Mouse (Mus musculus) embryonic facial prominence, embryonic 15.5 days (tissue): ENCODE results near the gene Opcml. TPM values are rescaled to one million over a fixed set of nuclear protein-coding genes. Genes with fewer than 3 reads are reported as not detected.

ENCODE experiments used
- ATAC-seq: fragments of 200-750 bp; cut with Nextera tagmentation; 2 replicates; pipeline ENCODE4 v1.8.0; 2017; ENCODE audit warnings: low read depth, moderate TSS enrichment; ENCODE audit not compliant: insufficient number of reproducible peaks, low FRiP score, low TSS enrichment
- H3K27ac ChIP-seq: fragments of 300-500 bp; sonication (generic); replicated peaks from 2 replicates; pipeline ENCODE4 v1.5.1; 2015; ENCODE audit warnings: mild to moderate bottlenecking, inconsistent platforms
- H3K27me3 ChIP-seq: fragments of 300-500 bp; sonication (generic); 2 replicates; pipeline ENCODE4 v1.6.1; 2015; ENCODE audit warnings: inconsistent platforms
- H3K36me3 ChIP-seq: fragments of 300-500 bp; sonication (generic); 2 replicates; pipeline ENCODE4 v1.6.1; 2015; ENCODE audit warnings: mild to moderate bottlenecking, inconsistent platforms
- H3K4me1 ChIP-seq: fragments of 300-500 bp; sonication (generic); 2 replicates; pipeline ENCODE4 v1.6.1; 2015; ENCODE audit warnings: inconsistent platforms
- H3K4me2 ChIP-seq: fragments of 300-500 bp; sonication (generic); replicated peaks from 2 replicates; pipeline ENCODE4 v1.6.1; 2015; ENCODE audit warnings: mild to moderate bottlenecking, inconsistent platforms
- H3K4me3 ChIP-seq: fragments of 300-500 bp; sonication (generic); replicated peaks from 2 replicates; pipeline ENCODE4 v1.5.1; 2015; ENCODE audit warnings: mild to moderate bottlenecking, inconsistent platforms
- H3K9ac ChIP-seq: fragments of 300-500 bp; sonication (generic); 2 replicates; pipeline ENCODE4 v1.6.1; 2015; ENCODE audit warnings: inconsistent platforms
- H3K9me3 ChIP-seq: fragments of 300-500 bp; sonication (generic); replicated peaks from 2 replicates; pipeline ENCODE4 v1.6.1; 2016; ENCODE audit warnings: inconsistent platforms
- WGBS: fragments of 180-500 bp; shearing (Covaris S2); methylation state at CpG from one replicate; pipeline ENCODE4 v1.1.7; 2015; 5-methylcytosine and 5-hydroxymethylcytosine counted together
- polyA plus RNA-seq: library from polyadenylated mRNA; unstranded; fragments of >200 nt; fragmentation: Nextera tagmentation; extraction: Ambion mirVana; gene quantifications from 2 replicates; pipeline ENCODE4 v1.2.1, GENCODE M21; 2015

The Opcml gene
- polyA plus RNA-seq, 1 experiment from 2014 or later: 5.7 TPM

- Histone ChIP-seq H3K4me1 (no peaks in the 10 kb centered on the region), H3K36me3 (no peaks in the 10 kb centered on the region), H3K9ac (no peak overlapping the region), H3K27me3 (no peaks in the 10 kb centered on the region), H3K9me3 (no peaks in the 10 kb centered on the region), H3K27ac (no peak overlapping the region), H3K4me3 (no peak overlapping the region), H3K4me2 (no peak overlapping the region)
- ATAC-seq: no peak
- 55% methylated on average over 5 of the region's 5 CpGs for WGBS
These were observed 52.2 kb downstream of the Opcml start for GRCm38 (mm10) chr9:27842806-27843205.

DNA sequence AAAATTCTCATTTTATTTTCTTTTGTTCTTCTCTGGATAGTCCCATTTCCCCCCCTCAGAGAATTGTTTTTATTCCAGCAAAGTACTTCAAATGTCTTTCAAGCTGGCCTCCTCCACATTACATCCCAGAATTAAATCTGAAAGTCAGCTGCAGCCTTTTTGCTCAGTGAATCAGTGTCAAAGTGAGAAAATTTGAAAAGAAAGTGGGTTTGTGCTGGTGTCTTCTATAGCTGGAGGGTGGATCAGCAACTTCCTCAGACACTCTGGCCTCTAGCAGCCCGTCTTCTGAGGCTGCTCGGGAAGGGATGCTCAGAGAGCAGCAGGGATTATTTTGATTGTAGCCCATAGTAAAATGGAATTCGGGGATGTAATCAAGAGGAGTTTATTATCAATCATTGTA lies 81.0 kb downstream of the Opcml start:
- ATAC-seq: no peak
- no peaks in the 10 kb centered on the region for H3K4me1 ChIP-seq
- H3K4me2 ChIP-seq: no peak overlapping the region

GRCm38 (mm10) chr9:27889636-27890035 lies 99.1 kb downstream of the Opcml start:
- H3K9me3 ChIP-seq: no peaks in the 10 kb centered on the region
- no peak for ATAC-seq
- H3K27ac ChIP-seq: no peak overlapping the region
- H3K27me3 ChIP-seq: no peaks in the 10 kb centered on the region
- no peaks in the 10 kb centered on the region for H3K36me3 ChIP-seq
- no peak overlapping the region for H3K4me3 ChIP-seq
- WGBS: 73% methylated on average over 5 of the region's 5 CpGs
- H3K9ac ChIP-seq: no peak overlapping the region
- H3K4me1 ChIP-seq: no peaks in the 10 kb centered on the region
- H3K4me2 ChIP-seq: no peak overlapping the region

More for the DNA sequence above, 81.0 kb downstream of the Opcml start:
- no peak overlapping the region for H3K27ac ChIP-seq
- WGBS: 58% methylated on average over 3 of the region's 3 CpGs
- no peak overlapping the region for H3K9ac ChIP-seq
- H3K27me3 ChIP-seq: no peaks in the 10 kb centered on the region
- no peaks in the 10 kb centered on the region for H3K9me3 ChIP-seq
- H3K36me3 ChIP-seq: no peaks in the 10 kb centered on the region
- H3K4me3 ChIP-seq: no peak overlapping the region

DNA sequence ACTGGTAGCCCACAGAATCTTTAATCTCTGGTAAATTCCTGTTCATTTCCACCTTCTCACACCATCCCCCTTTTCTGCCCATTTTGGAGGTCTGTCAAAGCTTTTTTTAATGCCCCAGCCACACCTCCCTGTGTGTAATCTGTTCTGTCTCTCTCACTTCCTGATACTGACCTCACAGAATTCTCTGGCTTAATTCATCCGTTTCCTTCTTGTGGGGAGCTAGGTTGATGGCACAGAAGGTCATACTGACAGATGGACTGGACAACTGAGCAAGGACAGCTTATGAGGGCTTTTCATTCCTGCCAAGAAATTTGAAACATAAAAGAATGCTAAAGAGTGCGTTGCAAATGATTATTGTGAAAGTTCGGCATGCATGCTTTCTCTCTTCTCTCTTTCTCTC lies 126.7 kb downstream of the Opcml start:
- ATAC-seq: no peak
- Histone ChIP-seq H3K4me1 (no peaks in the 10 kb centered on the region), H3K4me3 (no peak overlapping the region), H3K27ac (no peak overlapping the region), H3K36me3 (no peaks in the 10 kb centered on the region), H3K9ac (no peak overlapping the region), H3K27me3 (no peaks in the 10 kb centered on the region), H3K4me2 (no peak overlapping the region), H3K9me3 (no peaks in the 10 kb centered on the region)
- WGBS: 55% methylated on average over 3 of the region's 3 CpGs

DNA sequence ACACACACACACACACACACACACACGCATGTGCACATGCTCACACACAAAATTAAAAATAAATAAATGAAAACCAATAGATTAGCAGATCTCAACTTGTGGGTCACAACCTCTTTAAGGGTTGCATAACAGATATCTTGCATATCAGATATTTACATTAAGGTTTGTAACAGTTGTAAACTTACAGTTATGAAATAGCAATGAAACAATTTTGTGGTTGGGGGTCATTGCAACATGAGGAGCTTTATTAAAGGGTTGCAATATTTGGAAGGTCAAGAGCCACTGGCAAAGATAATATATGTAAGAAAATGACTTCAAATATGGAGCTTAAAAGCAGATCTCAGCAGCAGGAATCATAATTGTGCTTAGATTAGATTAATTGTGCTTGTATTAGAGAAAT lies 132.9 kb downstream of the Opcml start:
- no peak for ATAC-seq
- WGBS: 70% methylated on average over 1 of the region's 1 CpGs
- no peaks in the 10 kb centered on the region for H3K27me3 ChIP-seq
- no peak overlapping the region for H3K4me3 ChIP-seq
- no peaks in the 10 kb centered on the region for H3K4me1 ChIP-seq
- no peak overlapping the region for H3K4me2 ChIP-seq
- H3K9ac ChIP-seq: no peak overlapping the region
- H3K36me3 ChIP-seq: no peaks in the 10 kb centered on the region
- no peak overlapping the region for H3K27ac ChIP-seq
- H3K9me3 ChIP-seq: no peaks in the 10 kb centered on the region

GRCm38 (mm10) chr9:27923945-27924825 lies 133.6 kb downstream of the Opcml start:
- Histone ChIP-seq H3K9me3 (no peaks in the 10 kb centered on the region), H3K9ac (no peak overlapping the region), H3K36me3 (no peaks in the 10 kb centered on the region), H3K27me3 (no peaks in the 10 kb centered on the region), H3K4me1 (no peaks in the 10 kb centered on the region), H3K4me3 (no peak overlapping the region), H3K4me2 (no peak overlapping the region), H3K27ac (no peak overlapping the region)
- WGBS: 53% methylated on average over 4 of the region's 4 CpGs
- no peak for ATAC-seq

- 67% methylated on average over 2 of the region's 2 CpGs for WGBS
- H3K27me3 ChIP-seq: no peaks in the 10 kb centered on the region
These were observed 135.1 kb downstream of the Opcml start for GRCm38 (mm10) chr9:27925650-27926049.

DNA sequence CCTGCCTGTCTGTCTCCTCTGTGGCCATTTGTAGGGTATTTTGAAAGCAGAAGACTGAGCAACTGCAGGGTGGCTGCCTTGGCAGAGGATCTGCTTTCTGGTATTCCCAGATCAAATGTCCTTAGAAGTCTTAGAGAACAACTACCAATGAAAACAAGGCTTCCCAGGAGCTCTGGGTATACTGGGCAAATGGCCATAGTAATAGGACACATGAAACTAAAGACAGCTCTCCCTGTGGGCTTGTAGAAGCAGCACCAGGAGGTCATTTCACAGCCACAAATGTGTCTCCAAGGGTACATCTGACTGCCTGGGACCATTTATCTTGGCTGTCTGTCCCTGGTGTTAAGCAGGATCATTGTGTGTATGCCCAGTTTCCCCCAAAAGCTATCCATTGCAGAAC lies 146.7 kb downstream of the Opcml start:
- H3K27me3 ChIP-seq: no peaks in the 10 kb centered on the region
- H3K4me1 ChIP-seq: no peaks in the 10 kb centered on the region
- H3K9me3 ChIP-seq: 0 out of 2 replicates have a peak, but pooled peaks cover 3% of the 10 kb centered on the region
- H3K4me2 ChIP-seq: no peak overlapping the region
- H3K9ac ChIP-seq: no peak overlapping the region
- no peaks in the 10 kb centered on the region for H3K36me3 ChIP-seq
- no peak overlapping the region for H3K4me3 ChIP-seq
- ATAC-seq: no peak
- no peak overlapping the region for H3K27ac ChIP-seq

More at GRCm38 (mm10) chr9:27925650-27926049, 135.1 kb downstream of the Opcml start:
- Histone ChIP-seq H3K27ac (no peak overlapping the region), H3K36me3 (no peaks in the 10 kb centered on the region), H3K4me2 (no peak overlapping the region), H3K4me3 (no peak overlapping the region), H3K9me3 (no peaks in the 10 kb centered on the region), H3K9ac (no peak overlapping the region), H3K4me1 (no peaks in the 10 kb centered on the region)
- ATAC-seq: no peak

DNA sequence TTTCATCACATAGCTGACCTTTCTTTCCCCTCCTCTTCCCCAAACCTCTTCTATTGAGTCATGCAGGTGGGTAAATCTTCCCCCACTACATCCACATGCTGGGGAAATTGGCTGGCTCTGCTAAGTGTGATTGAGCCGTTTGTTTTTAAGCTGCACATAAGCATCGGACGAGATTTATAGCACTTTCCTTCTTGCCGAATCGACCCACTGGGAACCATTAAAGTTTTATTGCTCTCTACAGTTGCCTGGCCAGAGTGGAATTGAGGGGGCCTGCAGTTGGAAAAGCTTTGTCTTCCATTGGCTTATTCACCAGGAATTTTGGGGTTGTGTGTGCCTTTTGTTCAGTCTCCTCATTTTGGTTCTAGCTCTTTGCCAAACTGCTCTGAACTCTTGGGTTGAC lies 147.1 kb downstream of the Opcml start:
- ATAC-seq: no peak
- 89% methylated on average over 5 of the region's 5 CpGs for WGBS
- H3K4me2 ChIP-seq: no peak overlapping the region

DNA sequence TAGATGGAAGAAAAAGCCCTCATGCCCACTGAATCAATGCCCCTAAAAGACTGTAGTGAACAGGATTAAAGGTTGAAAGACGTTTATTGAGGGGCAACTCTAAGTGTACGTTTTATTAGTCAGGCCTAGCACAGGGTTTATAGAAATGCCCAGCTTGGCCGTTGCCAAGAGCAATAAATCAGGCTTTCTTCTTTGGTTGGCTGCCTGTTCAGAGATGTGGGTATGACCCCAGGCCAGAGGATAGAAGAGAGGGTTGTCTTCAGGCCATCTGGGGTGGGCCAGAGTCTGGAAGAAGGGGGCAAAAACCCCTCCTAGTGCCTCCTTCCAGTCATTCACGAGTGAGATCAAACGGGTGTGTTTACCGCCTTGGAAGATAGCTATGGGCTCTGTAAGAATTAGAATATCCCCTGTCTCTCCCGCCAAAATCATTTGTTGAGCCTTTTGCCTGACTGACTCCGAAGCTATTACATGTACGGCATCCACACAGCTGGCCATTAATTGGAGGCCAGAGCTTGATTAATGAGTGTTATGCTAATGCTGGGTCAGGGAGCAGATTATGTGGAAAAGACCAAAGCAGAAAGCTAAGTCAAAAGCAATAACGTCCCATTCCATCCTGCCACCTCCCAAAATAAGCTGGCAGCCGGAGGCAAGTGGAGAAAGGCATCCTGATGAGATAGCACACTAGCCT lies 154.9 kb downstream of the Opcml start:
- H3K36me3 ChIP-seq: no peaks in the 10 kb centered on the region
- no peaks in the 10 kb centered on the region for H3K27me3 ChIP-seq
- H3K9ac ChIP-seq: no peak overlapping the region
- no peaks in the 10 kb centered on the region for H3K4me1 ChIP-seq
- no peaks in the 10 kb centered on the region for H3K9me3 ChIP-seq
- ATAC-seq: no peak
- no peak overlapping the region for H3K27ac ChIP-seq
- no peak overlapping the region for H3K4me2 ChIP-seq
- H3K4me3 ChIP-seq: no peak overlapping the region
- 69% methylated on average over 11 of the region's 11 CpGs for WGBS

More for the DNA sequence above, 147.1 kb downstream of the Opcml start:
- Histone ChIP-seq H3K4me1 (no peaks in the 10 kb centered on the region), H3K9ac (no peak overlapping the region), H3K36me3 (no peaks in the 10 kb centered on the region), H3K9me3 (0 out of 2 replicates have a peak, but pooled peaks cover 3% of the 10 kb centered on the region), H3K27me3 (no peaks in the 10 kb centered on the region), H3K4me3 (no peak overlapping the region), H3K27ac (no peak overlapping the region)

DNA sequence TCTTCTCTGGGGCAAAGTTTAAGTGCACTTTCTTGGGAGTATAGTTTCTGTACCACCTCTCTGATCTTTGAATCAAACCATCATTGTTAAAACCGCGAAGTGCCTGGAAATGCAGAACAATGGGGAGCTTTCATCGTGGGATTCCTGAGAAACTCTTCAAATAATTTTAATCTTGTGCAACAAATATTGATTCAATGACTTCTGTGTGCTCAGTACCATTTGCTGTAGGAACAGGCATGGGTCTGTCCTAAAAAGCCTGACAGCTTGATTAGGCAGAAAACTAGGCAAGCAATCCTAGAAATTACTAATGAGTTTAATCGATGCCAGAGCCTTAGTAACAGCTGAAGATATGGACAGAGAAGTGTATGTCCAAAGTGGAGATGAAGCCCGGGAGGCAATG lies 160.5 kb downstream of the Opcml start:
- ATAC-seq: no peak
- no peak overlapping the region for H3K27ac ChIP-seq
- no peaks in the 10 kb centered on the region for H3K27me3 ChIP-seq
- H3K9me3 ChIP-seq: no peaks in the 10 kb centered on the region
- H3K4me1 ChIP-seq: no peaks in the 10 kb centered on the region
- no peak overlapping the region for H3K9ac ChIP-seq
- no peaks in the 10 kb centered on the region for H3K36me3 ChIP-seq
- no peak overlapping the region for H3K4me2 ChIP-seq
- no peak overlapping the region for H3K4me3 ChIP-seq
- 21% methylated on average over 5 of the region's 5 CpGs for WGBS
